Mouse (Mus musculus) liver, embryonic 16.5 days (tissue): Measurements from ENCODE around the gene Zbtb20. TPM values are rescaled to one million over a fixed set of nuclear protein-coding genes. Genes with fewer than 3 reads are reported as not detected.

Experiments
- ATAC-seq: fragments of 200-750 bp; cut with Nextera tagmentation; 2 replicates; pipeline ENCODE4 v1.8.0; 2017; ENCODE audit warnings: low read depth, mild to moderate bottlenecking, moderate number of reproducible peaks, moderate library complexity
- H3K27ac ChIP-seq: fragments of 300-500 bp; sonication (generic); 2 replicates; pipeline ENCODE4 v1.5.1; 2014; ENCODE audit warnings: mild to moderate bottlenecking, low read length
- H3K27me3 ChIP-seq: fragments of 300-500 bp; sonication (generic); 2 replicates; pipeline ENCODE4 v1.6.1; 2014; ENCODE audit warnings: low read depth, low read length, mixed read lengths; ENCODE audit not compliant: control insufficient read depth, insufficient read depth
- H3K36me3 ChIP-seq: fragments of 300-500 bp; sonication (generic); 2 replicates; pipeline ENCODE4 v1.6.1; 2014; ENCODE audit warnings: mild to moderate bottlenecking; ENCODE audit not compliant: control insufficient read depth, insufficient read depth
- H3K4me1 ChIP-seq: fragments of 300-500 bp; sonication (generic); 2 replicates; pipeline ENCODE4 v1.6.1; 2014; ENCODE audit warnings: low read depth, low read length, mixed read lengths; ENCODE audit not compliant: control insufficient read depth
- H3K4me2 ChIP-seq: fragments of 300-500 bp; sonication (generic); 2 replicates; pipeline ENCODE4 v1.6.1; 2014; ENCODE audit warnings: low read depth, low read length, mixed read lengths
- H3K4me3 ChIP-seq: fragments of 300-500 bp; sonication (generic); 2 replicates; pipeline ENCODE4 v1.5.1; 2014; ENCODE audit warnings: low read depth, mild to moderate bottlenecking, low read length
- H3K9ac ChIP-seq: fragments of 300-500 bp; sonication (generic); 2 replicates; pipeline ENCODE4 v1.6.1; 2014; ENCODE audit warnings: low read depth, low read length
- H3K9me3 ChIP-seq: fragments of 300-500 bp; sonication (generic); replicated peaks from 2 replicates; pipeline ENCODE4 v1.6.1; 2016; ENCODE audit warnings: low read length; ENCODE audit not compliant: control insufficient read depth
- WGBS: fragments of 180-500 bp; shearing (Covaris S2); extraction: QIAGEN DNeasy Blood & Tissue Kit; methylation state at CpG from one replicate; pipeline ENCODE4 v1.1.7; 2014; ENCODE audit not compliant: insufficient replicate concordance; 5-methylcytosine and 5-hydroxymethylcytosine counted together
- polyA plus RNA-seq: library from polyadenylated mRNA; unstranded; fragments of >200 nt; fragmentation: Nextera tagmentation; extraction: Ambion mirVana; gene quantifications from 2 replicates; pipeline ENCODE4 v1.2.1, GENCODE M21; 2015

The Zbtb20 gene
- polyA plus RNA-seq, 1 experiment from 2014 or later, result 5.7 TPM

DNA sequence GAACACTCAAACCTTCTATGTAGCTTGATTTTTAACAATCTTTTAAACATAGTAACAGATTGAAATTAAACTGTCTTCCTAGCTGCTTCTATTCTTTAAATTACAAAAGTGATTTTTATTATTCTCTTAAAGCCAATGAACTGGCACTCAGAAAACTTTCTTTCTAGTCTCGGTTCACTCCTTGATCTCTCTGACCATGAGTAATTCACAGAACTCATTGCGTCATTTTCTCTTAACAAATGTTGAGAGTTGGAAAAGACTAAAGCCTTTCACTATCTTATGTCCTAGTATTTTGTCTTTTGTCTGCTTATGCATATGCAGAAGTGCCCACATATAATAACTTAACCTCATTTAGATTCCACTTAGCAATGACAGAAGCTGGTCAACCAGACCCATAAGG lies 525.3 kb downstream of the Zbtb20 start:
- Histone ChIP-seq H3K27me3 (no peaks in the 10 kb centered on the region), H3K9me3 (no peaks in the 10 kb centered on the region), H3K9ac (no peak overlapping the region), H3K4me2 (no peak overlapping the region), H3K27ac (no peak overlapping the region), H3K4me3 (no peak overlapping the region), H3K36me3 (no peaks in the 10 kb centered on the region), H3K4me1 (no peaks in the 10 kb centered on the region)
- 70% methylated on average over 2 of the region's 2 CpGs for WGBS
- ATAC-seq, result no peak

DNA sequence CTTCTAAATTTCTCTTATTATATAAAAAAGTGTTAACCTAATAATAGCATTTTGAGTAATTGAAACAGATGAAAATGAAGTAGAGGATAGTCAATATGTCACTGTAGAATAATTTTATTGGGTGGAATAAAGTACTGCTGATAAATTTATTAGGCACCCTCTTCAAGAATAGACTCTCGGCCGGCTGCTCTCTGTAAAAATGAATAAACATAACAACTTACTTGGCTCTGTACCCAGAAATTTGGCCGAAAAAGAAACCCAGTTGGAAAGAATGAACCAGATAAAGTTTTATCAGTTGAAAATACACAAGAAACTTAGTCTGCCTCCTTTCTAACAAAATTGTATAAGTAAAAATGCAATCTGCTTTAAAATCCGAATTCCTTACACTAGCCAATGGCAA lies 527.2 kb downstream of the Zbtb20 start:
- Histone ChIP-seq H3K36me3 (no peaks in the 10 kb centered on the region), H3K9me3 (no peaks in the 10 kb centered on the region), H3K4me1 (no peaks in the 10 kb centered on the region), H3K4me3 (no peak overlapping the region), H3K27ac (no peak overlapping the region), H3K27me3 (no peaks in the 10 kb centered on the region), H3K4me2 (no peak overlapping the region), H3K9ac (no peak overlapping the region)
- ATAC-seq, result no peak
- WGBS, result 53% methylated on average over 4 of the region's 4 CpGs

DNA sequence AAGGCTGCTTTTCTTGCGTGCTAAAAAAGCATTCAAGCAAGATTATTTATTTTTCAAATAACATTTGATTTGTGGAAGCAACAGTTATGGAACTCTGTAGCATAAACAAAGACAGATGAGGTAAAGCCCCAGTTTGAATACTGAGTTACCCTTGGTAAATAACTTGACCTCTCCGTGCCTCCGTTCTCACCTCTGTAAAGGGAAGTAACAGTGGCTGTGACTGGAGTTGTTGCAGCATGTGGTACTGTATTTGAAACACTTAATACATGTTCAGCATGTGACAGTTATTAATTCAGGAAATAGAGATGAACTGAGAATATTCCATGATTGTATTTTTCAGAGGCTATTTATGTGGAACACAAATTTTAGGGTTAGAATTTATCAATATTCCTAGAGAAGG lies 529.4 kb downstream of the Zbtb20 start:
- no peak overlapping the region for H3K27ac ChIP-seq
- no peak overlapping the region for H3K9ac ChIP-seq
- H3K4me3 ChIP-seq, result no peak overlapping the region
- WGBS, result 60% methylated on average over 3 of the region's 3 CpGs
- H3K9me3 ChIP-seq, result no peaks in the 10 kb centered on the region
- no peaks in the 10 kb centered on the region for H3K4me1 ChIP-seq
- ATAC-seq, result no peak
- no peaks in the 10 kb centered on the region for H3K36me3 ChIP-seq
- H3K4me2 ChIP-seq, result no peak overlapping the region
- no peaks in the 10 kb centered on the region for H3K27me3 ChIP-seq

DNA sequence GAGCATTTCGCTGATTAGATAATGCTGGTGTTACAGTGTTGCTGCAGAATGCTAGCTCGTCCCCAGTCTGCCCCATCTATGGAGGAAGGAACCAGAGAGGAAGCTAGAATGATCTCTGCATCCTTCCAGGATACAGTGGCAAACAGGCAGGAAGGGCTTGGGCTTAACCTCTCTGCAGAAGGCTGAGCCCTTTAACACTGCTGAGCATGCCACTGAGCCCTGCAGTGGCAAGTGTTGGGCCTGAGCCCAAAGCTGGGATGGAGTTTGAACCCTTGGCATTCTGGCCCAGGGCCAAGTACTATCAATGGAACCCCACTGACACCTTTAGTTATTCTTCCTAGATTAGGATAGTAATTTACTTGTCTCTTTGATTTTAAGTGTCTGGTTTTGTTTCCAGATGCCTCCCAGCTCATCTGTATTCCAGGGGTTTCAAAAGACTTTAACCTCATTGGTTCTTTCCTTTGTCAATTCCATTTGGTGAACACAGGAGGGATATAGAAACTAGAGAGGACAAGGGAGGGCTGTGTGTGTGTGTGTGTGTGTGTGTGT lies 532.0 kb downstream of the Zbtb20 start:
- Histone ChIP-seq H3K36me3 (no peaks in the 10 kb centered on the region), H3K9me3 (no peaks in the 10 kb centered on the region), H3K4me2 (no peak overlapping the region), H3K9ac (no peak overlapping the region), H3K27me3 (no peaks in the 10 kb centered on the region), H3K4me1 (no peaks in the 10 kb centered on the region), H3K27ac (no peak overlapping the region), H3K4me3 (no peak overlapping the region)
- WGBS, result 28% methylated on average over 2 of the region's 2 CpGs
- ATAC-seq, result peak; percentile 37; the same call in 1 of the 2 replicates

DNA sequence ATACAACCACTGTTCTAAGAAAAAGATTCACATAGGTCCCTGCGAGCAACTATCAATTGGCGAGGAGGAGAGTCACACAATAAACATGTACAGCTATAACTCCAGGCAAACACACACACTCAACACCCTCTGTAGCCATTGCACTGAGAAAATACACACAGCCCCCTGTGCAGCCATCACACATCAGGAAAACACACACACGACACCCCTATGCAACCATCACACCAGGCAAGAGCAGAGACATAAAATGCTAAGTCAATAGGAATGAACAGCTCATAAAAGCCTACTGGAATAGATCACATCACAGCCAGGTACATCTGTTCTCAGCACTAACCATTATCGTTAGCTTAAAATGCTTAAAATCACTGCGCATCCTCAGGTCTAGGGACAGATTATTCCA lies 532.9 kb downstream of the Zbtb20 start:
- Histone ChIP-seq H3K4me2 (no peak overlapping the region), H3K36me3 (no peaks in the 10 kb centered on the region), H3K9ac (no peak overlapping the region), H3K4me1 (no peaks in the 10 kb centered on the region), H3K9me3 (no peaks in the 10 kb centered on the region), H3K27me3 (no peaks in the 10 kb centered on the region), H3K4me3 (no peak overlapping the region), H3K27ac (no peak overlapping the region)
- 70% methylated on average over 5 of the region's 5 CpGs for whole genome bisulfite sequencing
- no peak for ATAC-seq

DNA sequence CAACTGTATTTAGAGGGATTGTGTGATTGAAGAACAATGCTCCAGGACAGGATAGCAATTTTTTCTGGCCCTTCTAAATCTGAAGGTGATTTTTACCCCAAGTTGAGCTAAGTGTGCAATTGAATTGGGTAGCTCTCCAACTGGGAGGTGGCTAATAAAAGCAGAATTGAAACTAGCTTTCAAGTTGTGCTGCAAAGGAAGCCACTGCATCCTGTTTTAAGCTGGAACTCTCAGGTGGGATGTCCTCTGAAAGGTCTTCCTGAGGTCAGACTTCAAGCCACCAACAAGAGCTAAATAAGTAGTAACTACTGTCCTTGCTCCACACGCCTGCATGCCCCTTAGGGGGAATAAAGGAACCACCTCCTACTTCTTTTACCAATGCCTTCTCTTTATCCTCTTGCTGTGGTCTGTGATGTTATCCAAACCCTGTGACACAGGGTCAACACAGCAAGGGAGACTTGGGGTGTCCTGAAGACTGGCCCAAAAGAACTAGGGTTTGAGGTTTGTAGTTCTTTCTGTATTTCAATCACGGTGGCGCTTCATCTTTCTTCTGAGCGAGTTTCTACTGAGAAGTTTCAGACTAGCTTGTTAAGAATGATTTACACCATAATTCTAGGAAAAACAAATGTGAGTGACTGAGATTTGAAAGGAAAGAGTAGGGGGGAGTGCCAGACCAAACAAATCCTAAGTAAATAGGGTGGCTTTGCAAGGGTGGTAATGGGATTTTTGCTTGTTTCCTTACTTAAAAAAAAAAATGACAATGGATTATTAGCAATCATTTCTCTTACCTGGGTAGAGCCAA lies 533.6 kb downstream of the Zbtb20 start:
- Histone ChIP-seq H3K27ac (no peak overlapping the region), H3K27me3 (no peaks in the 10 kb centered on the region), H3K9me3 (no peaks in the 10 kb centered on the region), H3K4me3 (no peak overlapping the region), H3K4me2 (no peak overlapping the region), H3K36me3 (no peaks in the 10 kb centered on the region), H3K4me1 (no peaks in the 10 kb centered on the region), H3K9ac (no peak overlapping the region)
- 51% methylated on average over 4 of the region's 4 CpGs for WGBS
- ATAC-seq, result no peak

DNA sequence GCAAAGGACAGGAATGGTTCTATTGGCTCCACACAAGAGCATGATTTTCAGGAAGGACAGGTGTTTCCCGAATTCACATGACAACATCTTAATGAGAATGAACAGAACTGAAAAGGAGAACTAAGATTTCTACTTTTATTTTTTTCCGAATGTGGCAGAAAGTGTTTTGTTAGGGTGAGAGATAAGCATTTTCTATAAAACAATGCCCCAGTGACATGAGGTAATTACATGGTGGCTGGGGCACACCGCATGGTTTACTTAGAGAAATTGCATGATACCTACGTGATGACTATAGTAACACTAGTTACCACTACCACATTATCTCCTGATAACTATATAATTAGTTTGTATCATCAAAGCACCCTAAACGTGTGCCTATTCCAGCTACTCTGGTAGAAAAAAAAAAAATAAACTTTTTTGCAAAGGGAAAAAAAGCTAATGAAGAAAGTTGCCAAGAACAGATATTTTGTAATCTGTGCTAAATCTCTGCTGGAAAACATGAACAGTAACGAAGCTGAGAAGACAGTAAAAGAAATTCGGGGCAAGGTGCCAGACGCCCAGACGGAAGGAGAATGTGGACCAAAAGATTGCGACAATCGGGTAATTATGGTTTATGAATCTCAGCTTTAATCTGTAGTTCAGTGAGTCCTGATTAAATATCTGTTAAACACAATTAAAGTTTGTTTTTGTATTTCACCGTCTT lies 534.4 kb downstream of the Zbtb20 start:
- no peak overlapping the region for H3K9ac ChIP-seq
- no peaks in the 10 kb centered on the region for H3K36me3 ChIP-seq
- H3K27me3 ChIP-seq, result no peaks in the 10 kb centered on the region
- no peak for ATAC-seq
- H3K4me2 ChIP-seq, result no peak overlapping the region
- H3K4me1 ChIP-seq, result no peaks in the 10 kb centered on the region
- no peak overlapping the region for H3K27ac ChIP-seq
- no peaks in the 10 kb centered on the region for H3K9me3 ChIP-seq
- 64% methylated on average over 12 of the region's 12 CpGs for WGBS
- no peak overlapping the region for H3K4me3 ChIP-seq

DNA sequence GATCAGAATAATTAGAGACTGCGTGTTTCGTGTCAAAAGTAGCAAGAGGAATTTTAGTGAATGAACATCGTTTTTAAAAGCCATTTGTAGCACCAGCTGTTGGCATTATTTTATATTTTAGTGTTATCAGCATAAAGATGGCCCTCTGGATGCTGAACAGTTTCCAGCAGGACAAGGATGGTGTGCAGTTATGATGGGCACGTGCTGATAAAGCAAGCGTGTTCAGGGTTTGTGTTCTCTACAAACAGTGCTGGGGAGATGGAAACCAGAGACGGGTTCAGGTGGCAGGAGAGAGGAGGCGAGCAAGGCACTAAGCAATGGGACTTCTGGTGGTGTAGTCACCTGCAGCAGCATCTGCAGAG lies 534.9 kb downstream of the Zbtb20 start:
- WGBS, result 72% methylated on average over 7 of the region's 7 CpGs
- Histone ChIP-seq H3K9ac (no peak overlapping the region), H3K4me3 (no peak overlapping the region)

DNA sequence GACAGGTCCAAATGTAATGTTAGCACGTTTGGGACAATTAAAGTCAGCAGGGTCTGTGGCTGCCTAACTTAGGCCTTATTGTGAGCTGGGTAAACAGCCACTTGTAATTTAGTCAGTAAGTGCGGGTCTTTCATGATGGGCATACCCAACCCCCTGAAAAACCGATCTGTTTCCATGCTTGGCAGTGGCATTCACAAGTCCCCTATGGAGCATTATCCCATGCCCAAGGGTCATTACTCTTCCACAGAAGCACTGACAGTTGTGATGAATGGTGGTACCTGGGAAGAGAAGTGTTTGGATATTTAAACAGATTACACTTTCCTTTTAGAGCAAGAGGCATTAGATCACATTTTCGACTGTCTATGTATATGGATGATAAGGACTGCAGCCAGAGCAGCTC lies 540.2 kb downstream of the Zbtb20 start:
- Histone ChIP-seq H3K36me3 (no peaks in the 10 kb centered on the region), H3K4me3 (no peak overlapping the region), H3K9me3 (no peaks in the 10 kb centered on the region), H3K4me1 (no peaks in the 10 kb centered on the region), H3K9ac (no peak overlapping the region), H3K27me3 (no peaks in the 10 kb centered on the region), H3K27ac (no peak overlapping the region), H3K4me2 (no peak overlapping the region)
- ATAC-seq, result no peak
- 62% methylated on average over 4 of the region's 4 CpGs for WGBS

More for the DNA sequence above, 534.9 kb downstream of the Zbtb20 start:
- Histone ChIP-seq H3K27me3 (no peaks in the 10 kb centered on the region), H3K9me3 (no peaks in the 10 kb centered on the region), H3K36me3 (no peaks in the 10 kb centered on the region), H3K4me1 (no peaks in the 10 kb centered on the region), H3K27ac (no peak overlapping the region), H3K4me2 (no peak overlapping the region)
- no peak for ATAC-seq
